Mouse (Mus musculus) spleen, adult 2 months (tissue): Measurements from ENCODE around the gene Pard3.

Experiments used
- CTCF ChIP-seq: fragments of 200-500 bp; IDR thresholded peaks from 2 replicates; pipeline ENCODE4 v1.5.1; 2011; ENCODE audit warnings: mild to moderate bottlenecking, inconsistent platforms; ENCODE audit not compliant: insufficient read depth, insufficient read length, insufficient replicate concordance; ENCODE audit errors: extremely low read depth
- POLR2A ChIP-seq: fragments of 200-500 bp; IDR thresholded peaks from 2 replicates; pipeline ENCODE4 v1.6.1; 2011; ENCODE audit warnings: low read depth, low read length, inconsistent platforms

GRCm38 (mm10) chr8:127123391-127123790 lies 59.7 kb downstream of the Pard3 start:
- TF ChIP-seq CTCF (no peak), POLR2A (no peak)
